Mouse (Mus musculus): ENCODE results near the gene Lair1.

Lair1 gene

DNA sequence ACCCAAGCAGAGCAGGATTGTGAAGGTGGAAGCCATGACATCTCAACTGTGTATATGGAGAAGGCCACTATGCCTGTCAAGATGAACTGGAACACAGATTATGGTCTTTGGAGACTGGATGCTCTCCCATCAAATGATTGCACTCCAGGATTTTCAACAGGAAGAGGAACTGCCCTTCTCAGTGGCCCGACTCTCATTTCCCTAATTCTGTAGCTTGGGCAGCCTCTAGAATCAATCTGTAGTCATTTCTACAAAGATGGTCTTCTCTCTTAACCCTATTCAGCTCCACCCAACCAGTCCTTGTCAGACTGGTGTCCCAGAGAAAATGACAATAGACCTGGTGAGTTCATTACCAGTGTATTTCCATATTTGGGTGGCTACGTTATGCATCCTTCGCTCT, 105.6 kb downstream of the Lair1 start:
- no peak for DNase-seq
